ENCODE assay signal across 9 mouse cellular contexts in the genomic region with DNA sequence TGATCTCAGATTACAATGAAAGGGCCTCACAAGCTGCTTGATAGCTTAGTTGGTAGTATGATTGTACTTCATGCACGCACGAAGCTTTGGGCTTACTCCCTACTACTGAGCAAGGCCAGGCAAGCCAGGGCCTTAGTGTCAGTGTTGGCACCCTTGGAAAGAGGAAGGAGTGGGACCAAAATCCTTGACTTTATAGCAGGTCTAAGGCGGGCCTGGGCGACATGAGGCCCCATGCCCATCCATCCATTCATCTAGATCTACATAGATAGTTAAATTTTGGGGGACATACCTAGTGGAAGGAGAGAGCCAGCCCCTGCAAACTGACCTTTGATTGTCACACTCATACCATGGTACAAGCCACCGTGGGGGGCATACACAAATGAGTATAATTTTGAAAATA. TPM values are rescaled to one million over a fixed set of nuclear protein-coding genes. Genes with fewer than 3 reads are reported as not detected.
DNase-seq lines count a peak whose midpoint lies in the region; ATAC-seq and TF ChIP-seq lines count a peak whose summit lies in the region.
"Had no signal": no experiment of that assay in that cellular context is flagged by ENCODE, and none has a peak within 500 bp of the region (broad histone marks: within the 10 kb centered on the region; RNA-seq: fewer than 3 reads in every experiment).

No protein-coding gene starts in this region.

- DNase-seq in heart, postnatal 36 days: no peak
- DNase-seq in lung, postnatal 0 days (ENCODE audit: low spot score): no peak
- no peak for DNase-seq in lung, postnatal 36 days
- no peak for DNase-seq in testis, postnatal 10 days (ENCODE audit: low spot score)
- DNase-seq in urinary bladder, postnatal 4 days (ENCODE audit: low spot score in 2 of 2): no peak

- TF ChIP-seq EP300 in lung, postnatal 0 days (IDR thresholded peaks at IDR 0.05): no peak

- intact Hi-C loops in heart, postnatal 36 days (cut with DNase I): no loop called here

- no peak overlapping the region for H3K4me3 ChIP-seq in heart, embryonic 14.5 days (ENCODE audit: control insufficient read depth in 1 of 2, insufficient read depth in 1 of 2, low read depth in 1 of 2, low read length in 2 of 2)
- no peak overlapping the region for H3K4me3 ChIP-seq in lung, postnatal 0 days (ENCODE audit: low read depth, low read length)
- no peak overlapping the region for H3K4me3 ChIP-seq in heart, embryonic 16.5 days (ENCODE audit: low read length)
- H3K4me3 ChIP-seq in small intestine, adult 2 months (ENCODE audit: low read depth, low read length): no peak overlapping the region
- H3K4me3 ChIP-seq: erythroblast, embryonic 14.5 days had no signal

- H3K36me3 ChIP-seq in heart, embryonic 14.5 days (ENCODE audit: control insufficient read depth, insufficient read depth, low read length): peaks cover 25% of the 10 kb centered on the region
- 0 out of 2 replicates have a peak, but pooled peaks cover 2% of the 10 kb centered on the region for H3K36me3 ChIP-seq in lung, postnatal 0 days (ENCODE audit: insufficient read depth, low read length)
- H3K36me3 ChIP-seq in heart, embryonic 16.5 days (ENCODE audit: control insufficient read depth, insufficient read depth): peaks cover 9% of the 10 kb centered on the region; the same call in 1 of the 2 replicates
- peaks cover 22% of the 10 kb centered on the region for H3K36me3 ChIP-seq in small intestine, adult 2 months (ENCODE audit: control insufficient read depth, insufficient read depth, low read length)

- 77% methylated on average over 5 of the region's 5 CpGs for WGBS in heart, embryonic 14.5 days
- 76% methylated on average over 5 of the region's 5 CpGs for WGBS in lung, postnatal 0 days
- WGBS in heart, embryonic 16.5 days: 76% methylated on average over 5 of the region's 5 CpGs
- 86% methylated on average over 5 of the region's 5 CpGs for WGBS in small intestine, adult 2 months

- no peaks in the 10 kb centered on the region for H3K27me3 ChIP-seq in heart, embryonic 14.5 days (ENCODE audit: control insufficient read depth, insufficient read depth, low read length)
- no peaks in the 10 kb centered on the region for H3K27me3 ChIP-seq in lung, postnatal 0 days (replicated peaks; ENCODE audit: insufficient read depth, low read length)
- no peaks in the 10 kb centered on the region for H3K27me3 ChIP-seq in heart, embryonic 16.5 days (ENCODE audit: control insufficient read depth, insufficient read depth, low read length)
- no peaks in the 10 kb centered on the region for H3K27me3 ChIP-seq in small intestine, adult 2 months (ENCODE audit: control insufficient read depth, insufficient read depth, low read length)

- no peak for TF ChIP-seq POLR2A in small intestine, adult 2 months (IDR thresholded peaks at IDR 0.05; ENCODE audit: low read depth, low read length)

- H3K9me3 ChIP-seq in heart, embryonic 14.5 days (ENCODE audit: control insufficient read depth, low read length): no peaks in the 10 kb centered on the region
- no peaks in the 10 kb centered on the region for H3K9me3 ChIP-seq in lung, postnatal 0 days (ENCODE audit: low read length)
- H3K9me3 ChIP-seq in heart, embryonic 16.5 days (replicated peaks; ENCODE audit: control insufficient read depth, low read length): no peaks in the 10 kb centered on the region

- no peak for ATAC-seq in heart, embryonic 14.5 days (ENCODE audit: insufficient number of reproducible peaks, insufficient read depth, low FRiP score, low read depth)
- ATAC-seq in lung, postnatal 0 days: no peak
- ATAC-seq in heart, embryonic 16.5 days (replicated peaks; ENCODE audit: extremely low read depth, insufficient read depth, low FRiP score): no peak

- H3K4me1 ChIP-seq in heart, embryonic 14.5 days (ENCODE audit: control insufficient read depth in 2 of 2, insufficient read depth in 2 of 2, low read length in 2 of 2): peaks cover 28 to 29% of the 10 kb centered on the region in 2 experiments
- peaks cover 16% of the 10 kb centered on the region; the same call in 1 of the 2 replicates for H3K4me1 ChIP-seq in lung, postnatal 0 days (ENCODE audit: insufficient read depth, low read depth, low read length)
- peaks cover 20% of the 10 kb centered on the region for H3K4me1 ChIP-seq in heart, embryonic 16.5 days (ENCODE audit: control insufficient read depth, insufficient read depth, low read length)
- H3K4me1 ChIP-seq in small intestine, adult 2 months (ENCODE audit: control insufficient read depth, insufficient read depth, insufficient read length, low read length): peaks cover 3% of the 10 kb centered on the region; the same call in 1 of the 2 replicates

- H3K9ac ChIP-seq in heart, embryonic 14.5 days (ENCODE audit: low read length): no peak overlapping the region
- H3K9ac ChIP-seq in lung, postnatal 0 days (replicated peaks; ENCODE audit: low read depth): no peak overlapping the region
- H3K9ac ChIP-seq in heart, embryonic 16.5 days (ENCODE audit: low read length): no peak overlapping the region

- peak overlapping the region; percentile 58 to 82 for H3K27ac ChIP-seq in heart, embryonic 14.5 days (replicated peaks in 1 of 2; ENCODE audit: control insufficient read depth in 1 of 2, insufficient read depth in 1 of 2, low read depth in 2 of 2, low read length in 2 of 2)
- peak overlapping the region; percentile 77; the same call in 1 of the 2 replicates for H3K27ac ChIP-seq in lung, postnatal 0 days (ENCODE audit: low read length)
- H3K27ac ChIP-seq in heart, embryonic 16.5 days (ENCODE audit: low read length): peak overlapping the region; percentile 80
- peak overlapping the region; percentile 77 for H3K27ac ChIP-seq in small intestine, adult 2 months (ENCODE audit: insufficient read depth, low read depth, low read length)

- no peak overlapping the region for H3K4me2 ChIP-seq in heart, embryonic 14.5 days (ENCODE audit: low read length)
- no peak overlapping the region for H3K4me2 ChIP-seq in lung, postnatal 0 days (replicated peaks; ENCODE audit: low read depth, low read length)
- no peak overlapping the region for H3K4me2 ChIP-seq in heart, embryonic 16.5 days (ENCODE audit: low read depth, low read length)

- TF ChIP-seq CTCF in lung, postnatal 0 days (IDR thresholded peaks at IDR 0.05): no peak
- no peak for TF ChIP-seq CTCF in small intestine, adult 2 months (IDR thresholded peaks at IDR 0.05; ENCODE audit: extremely low read depth, insufficient read length, insufficient replicate concordance, low read depth, low read length)

RNA-seq across cellular contexts. Expression of gene Akap5, which starts 16.3 kb away (rescaled TPM):
- 4.2 and 5.3 TPM in 2 replicates for polyA plus RNA-seq in heart, embryonic 14.5 days (2014; fragmentation: Nextera tagmentation; extraction: Ambion mirVana)
- 1 to 10 TPM; 1.7 to 2.2 TPM for total RNA-seq in heart, postnatal 36 days (2021)
- polyA plus RNA-seq in lung, postnatal 0 days (2015; fragmentation: Nextera tagmentation; extraction: Ambion mirVana): 84.2 and 108 TPM in 2 replicates
- 2.5 and 5.2 TPM in 2 replicates for polyA plus RNA-seq in heart, embryonic 16.5 days (2015; fragmentation: Nextera tagmentation; extraction: Ambion mirVana)
- polyA plus RNA-seq in small intestine, adult 2 months (2012; rRNA removed): 0.04 TPM in 1 of 2 replicates, not detected in the other

RNA-seq across cellular contexts. Expression of gene Mthfd1, which starts 53.3 kb away (rescaled TPM):
- 37.2 and 37.3 TPM in 2 replicates for polyA plus RNA-seq in heart, embryonic 14.5 days (2014; fragmentation: Nextera tagmentation; extraction: Ambion mirVana)
- 10 to 100 TPM; 28.4 to 28.9 TPM for total RNA-seq in heart, postnatal 36 days (2021)
- 105 and 111 TPM in 2 replicates for polyA plus RNA-seq in lung, postnatal 0 days (2015; fragmentation: Nextera tagmentation; extraction: Ambion mirVana)
- polyA plus RNA-seq in heart, embryonic 16.5 days (2015; fragmentation: Nextera tagmentation; extraction: Ambion mirVana): 45.8 and 47.4 TPM in 2 replicates
- polyA plus RNA-seq in small intestine, adult 2 months (2012; rRNA removed): 7.3 and 11.3 TPM in 2 replicates

Comparison
In these comparisons a context has a peak if more than half of its experiments do, and no peak if none do; other contexts are left out.
1. RNA of gene Akap5, which starts 16.3 kb away (polyA plus RNA-seq): 84.2 to 108 TPM in lung, postnatal 0 days; 4.2 to 5.3 TPM in heart, embryonic 14.5 days, 2.5 to 5.2 TPM in heart, embryonic 16.5 days and 0.04 TPM in small intestine, adult 2 months; every median in the first group is over 10 times any median in the second.
2. Peak in every context shown above with its lines, with median percentiles within 50 percentile points of each other: H3K27ac ChIP-seq.